Mouse (Mus musculus) embryonic fibroblast, embryonic 13.5 days (primary cell): ENCODE measurements at regions not wholly inside any gene's neighbourhood (a gene's known extent, or its start where the extent isn't known, plus 50 kb on each side); places are given as distances from the start of the nearest gene placed in this dataset.

Source experiments
- CTCF ChIP-seq: IDR thresholded peaks from 2 replicates; pipeline ENCODE4 v1.5.1; 2011; ENCODE audit warnings: mild to moderate bottlenecking, control low read depth, low read length, moderate library complexity, borderline replicate concordance; ENCODE audit not compliant: insufficient read depth
- POLR2A ChIP-seq: IDR thresholded peaks from 2 replicates; pipeline ENCODE4 v1.6.1; 2011; ENCODE audit warnings: low read depth, mild to moderate bottlenecking, control low read depth, low read length, moderate library complexity

GRCm38 (mm10) chr6:93497824-93498223 lies 554.5 kb upstream of the Adamts9 start:
- TF ChIP-seq POLR2A, result no peak
- TF ChIP-seq CTCF, result no peak
